Mouse (Mus musculus) B cell, adult 2 months (primary cell): ENCODE data around the gene St6galnac5.

Source experiments
- DNase-seq, 2 experiments: peaks; one replicate each; pipeline ENCODE4 v3.0.0; 2022

St6galnac5 gene

DNA sequence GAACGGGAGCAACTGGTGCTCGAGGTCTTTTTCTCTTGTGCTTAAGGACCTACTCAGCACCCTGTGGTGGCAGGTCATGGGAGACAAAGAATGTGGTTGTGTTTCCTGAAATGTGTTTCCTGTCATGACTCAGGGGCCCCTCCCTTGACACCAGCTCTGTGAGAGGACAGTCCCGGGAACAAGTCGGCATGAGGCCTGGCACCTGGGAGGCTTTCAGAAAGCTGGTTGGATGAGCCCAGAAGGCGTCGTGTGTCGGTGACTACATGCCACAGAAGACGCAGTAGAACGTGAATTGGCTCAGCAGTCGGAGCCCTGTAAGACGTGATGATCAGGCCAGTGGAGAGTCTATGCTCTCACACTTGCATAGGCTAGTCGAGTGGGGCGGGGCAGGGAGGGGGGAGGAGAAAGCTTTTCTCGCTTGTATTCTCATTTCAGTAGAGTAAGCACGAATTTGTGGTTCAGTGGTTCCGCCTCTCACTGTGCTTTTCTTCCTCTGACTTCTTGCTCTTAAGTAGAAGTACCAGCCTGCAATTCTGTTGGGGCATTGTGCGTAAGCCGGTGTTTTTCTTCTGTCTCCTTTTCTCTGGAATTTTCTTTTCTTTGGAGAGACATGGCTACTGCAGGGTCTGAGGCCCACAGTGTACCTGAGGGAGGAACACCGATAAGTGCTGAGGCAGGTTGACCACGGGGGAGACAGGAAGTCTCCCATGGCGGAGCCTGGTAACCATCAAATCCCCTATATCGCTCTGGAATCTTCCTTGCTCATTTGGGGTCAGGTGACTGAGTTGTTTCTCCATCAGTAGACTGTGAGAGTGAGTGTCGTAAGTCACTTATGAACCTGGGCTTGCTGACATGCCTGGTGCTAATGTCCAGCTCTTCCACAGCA, 69.6 kb downstream of the St6galnac5 start:
- DNase-seq, result peak; percentile 57 to 71

DNA sequence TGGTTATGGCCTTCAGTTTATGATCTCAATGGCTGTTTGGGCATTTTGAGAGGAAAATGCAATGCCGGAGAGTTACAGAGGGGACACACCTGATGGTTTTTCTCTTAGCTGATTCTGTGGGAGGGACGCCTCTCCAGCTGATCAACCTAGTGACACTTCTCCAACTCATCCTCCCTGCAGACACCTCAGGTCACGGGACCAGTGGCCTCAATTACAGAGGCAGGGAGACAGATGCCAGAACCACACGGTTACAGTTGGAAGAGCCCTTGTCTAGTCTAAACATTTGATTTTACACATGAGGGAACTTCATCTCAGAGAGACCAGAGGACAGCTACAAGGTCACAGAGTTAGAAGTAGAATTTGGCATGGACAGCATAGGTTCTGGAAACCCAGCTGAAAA, 70.5 kb downstream of the St6galnac5 start:
- DNase-seq, result peak in 1 of 2 experiments; percentile 18

DNA sequence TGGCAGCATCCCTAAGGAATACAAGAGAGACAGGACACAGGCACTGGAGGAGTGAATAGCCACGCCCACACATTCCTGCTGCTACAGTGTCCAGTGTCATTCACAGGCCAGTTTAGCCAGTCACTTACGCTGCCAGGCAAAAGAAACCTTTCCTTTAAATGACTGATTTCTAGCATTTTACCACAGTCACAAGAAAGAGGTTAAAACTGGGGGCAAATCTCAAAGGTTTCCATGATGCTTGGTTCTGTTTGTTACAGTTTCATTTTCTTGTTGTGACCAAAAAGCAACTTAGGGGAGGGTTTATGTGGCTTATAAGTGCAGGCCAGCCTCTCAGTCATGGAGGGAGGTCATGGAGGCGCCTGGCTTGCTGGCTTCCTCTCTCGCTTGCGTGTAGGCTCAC, 74.4 kb downstream of the St6galnac5 start:
- DNase-seq, result no peak

DNA sequence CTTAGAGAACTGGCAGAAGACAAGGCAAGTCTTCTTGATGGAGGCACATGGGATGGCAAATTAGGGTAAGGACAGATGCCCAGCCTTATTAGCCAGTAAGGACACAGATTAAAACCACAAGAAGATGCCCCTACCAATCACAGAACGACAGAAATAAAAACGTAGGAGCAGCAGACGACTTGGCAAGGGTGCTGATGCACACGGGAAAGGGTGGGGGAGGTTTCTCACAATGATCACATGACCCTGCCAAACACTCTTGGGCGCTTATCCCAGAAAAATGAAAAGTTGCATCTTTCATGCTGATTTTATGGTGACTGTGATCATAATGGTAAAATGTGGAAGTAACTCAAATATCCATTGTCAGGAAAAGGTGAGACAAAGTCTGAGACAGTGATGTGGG, 75.0 kb downstream of the St6galnac5 start:
- no peak for DNase-seq

DNA sequence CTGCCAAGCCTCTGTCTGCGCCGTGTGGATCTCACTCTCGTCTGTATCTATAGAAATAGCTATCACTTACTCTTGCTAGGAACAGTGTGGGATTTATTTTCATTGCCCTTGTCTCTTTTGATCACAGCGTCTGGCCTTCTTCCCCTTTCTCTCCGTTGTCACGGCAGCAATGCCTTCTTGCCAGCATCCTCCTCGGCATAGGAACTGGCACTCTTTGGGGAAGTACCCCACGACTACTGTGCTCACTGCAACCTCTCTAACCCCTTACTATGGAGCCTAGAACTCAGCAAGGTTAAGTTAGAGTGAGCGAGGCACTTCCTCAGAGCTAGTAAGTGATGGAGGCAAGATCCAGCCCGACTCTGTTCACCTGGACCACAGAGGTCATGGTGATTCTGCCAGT, 76.2 kb downstream of the St6galnac5 start:
- DNase-seq, result peak in 1 of 2 experiments; percentile 4

DNA sequence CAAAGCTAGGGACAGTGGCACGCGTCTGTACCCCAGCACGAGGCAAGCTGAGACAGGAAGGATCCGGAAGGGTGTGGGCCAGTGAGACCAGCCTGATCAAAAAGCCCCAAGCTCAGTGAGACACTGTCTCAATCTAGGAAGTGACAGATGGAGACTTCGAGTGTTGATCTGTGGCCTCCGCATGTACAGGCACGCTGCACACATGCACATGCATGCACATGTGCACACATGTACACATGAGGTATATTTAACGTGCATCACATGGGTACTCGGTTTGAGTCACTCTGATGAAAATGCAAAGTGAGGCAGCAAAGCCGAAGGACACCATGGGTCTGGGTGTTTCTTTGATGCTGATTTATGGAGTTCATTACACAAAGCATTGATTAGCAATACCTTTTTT, 77.0 kb downstream of the St6galnac5 start:
- no peak for DNase-seq

DNA sequence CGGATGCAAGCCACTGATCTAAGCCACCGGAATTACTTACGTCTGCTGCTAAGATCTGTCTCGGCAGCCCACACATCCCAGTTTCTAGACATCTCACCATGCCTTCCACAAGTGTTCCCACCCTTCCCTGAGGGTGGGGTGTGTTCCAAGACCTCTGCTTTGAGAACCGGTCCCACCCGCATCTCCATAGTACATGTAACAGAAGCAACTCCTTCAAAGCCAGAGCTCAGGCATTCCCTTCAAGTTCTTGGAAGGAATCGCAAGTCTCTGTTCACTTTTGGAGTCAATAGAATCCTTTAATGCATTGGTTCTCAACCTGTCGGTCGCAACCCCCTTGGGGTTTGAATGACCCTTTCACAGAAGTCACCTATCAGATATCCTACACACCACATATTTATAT, 83.1 kb downstream of the St6galnac5 start:
- no peak for DNase-seq

DNA sequence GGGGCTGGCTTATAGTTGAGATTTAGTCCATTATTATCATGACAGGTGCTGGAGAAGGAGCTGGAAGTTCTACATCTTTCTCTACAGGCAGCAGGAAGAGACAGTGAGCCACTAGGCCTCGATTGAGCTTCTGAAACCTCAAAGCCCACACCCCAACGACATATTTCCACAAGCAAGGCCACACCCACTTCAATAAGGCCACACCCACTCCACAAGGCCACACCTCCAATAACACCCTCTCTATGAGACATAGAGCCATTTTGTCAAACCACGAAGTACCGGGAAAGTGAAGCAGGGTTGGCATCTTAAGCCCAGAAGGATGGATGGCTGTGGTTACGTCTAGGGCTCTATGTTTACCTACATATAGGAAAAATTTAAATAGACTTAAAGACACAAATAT, 84.8 kb downstream of the St6galnac5 start:
- DNase-seq, result no peak

DNA sequence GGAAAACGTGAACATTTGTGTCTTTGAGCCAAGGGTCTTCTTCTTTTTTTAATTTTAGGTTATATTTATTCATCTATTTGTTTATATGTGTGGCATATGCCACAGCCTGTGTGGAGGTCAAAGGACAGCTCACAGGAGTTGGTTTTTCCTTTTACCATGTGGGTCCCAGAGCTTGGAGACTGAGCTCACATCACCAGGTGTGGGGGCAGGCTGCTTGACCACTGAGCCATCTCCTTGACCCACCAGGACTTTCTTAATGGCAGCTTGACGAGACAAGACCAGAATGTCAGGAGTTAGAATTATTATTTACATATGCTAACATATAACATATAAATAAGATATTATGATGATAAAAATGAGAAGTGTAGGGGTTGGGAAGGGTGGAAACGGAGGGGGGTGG, 85.9 kb downstream of the St6galnac5 start:
- no peak for DNase-seq

DNA sequence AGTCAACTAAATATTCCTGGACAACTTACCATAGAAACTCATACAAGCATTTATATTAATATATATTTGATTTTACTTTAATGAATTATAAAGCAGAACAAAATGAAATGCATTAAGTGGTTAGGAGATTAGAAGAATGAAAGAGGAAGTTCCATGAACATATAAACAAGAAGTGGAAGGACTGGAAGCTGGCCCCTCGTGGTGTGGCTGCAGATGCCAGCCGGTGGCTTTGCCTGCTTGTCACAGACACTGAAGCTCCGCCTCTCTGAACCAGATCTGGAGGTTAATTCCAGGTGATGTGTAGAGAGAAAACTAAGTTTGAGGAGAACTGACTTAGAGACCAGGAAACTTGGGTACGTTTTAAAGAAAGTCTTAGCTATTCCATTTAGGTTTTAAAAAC, 87.1 kb downstream of the St6galnac5 start:
- peak; percentile 10 to 24 for DNase-seq

DNA sequence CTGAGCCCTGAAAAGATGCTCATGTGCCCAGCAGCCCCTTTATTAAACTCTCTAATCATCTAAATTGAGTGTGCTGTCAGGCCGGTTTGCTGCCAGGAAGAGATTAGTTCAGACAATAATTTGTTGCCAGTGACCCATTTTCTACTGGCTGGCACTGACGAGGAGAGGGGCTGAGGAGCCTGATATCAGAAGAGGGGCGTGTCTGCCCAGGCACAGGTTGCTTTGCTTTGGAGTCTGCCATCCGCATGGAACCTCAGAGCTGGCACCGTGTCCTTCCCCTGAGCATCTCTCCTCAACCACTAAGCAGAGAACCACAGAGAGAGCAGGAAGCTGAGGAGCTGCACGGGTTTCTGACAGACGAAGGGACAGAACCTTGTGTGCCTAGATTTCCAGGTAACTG, 93.9 kb downstream of the St6galnac5 start:
- no peak for DNase-seq

DNA sequence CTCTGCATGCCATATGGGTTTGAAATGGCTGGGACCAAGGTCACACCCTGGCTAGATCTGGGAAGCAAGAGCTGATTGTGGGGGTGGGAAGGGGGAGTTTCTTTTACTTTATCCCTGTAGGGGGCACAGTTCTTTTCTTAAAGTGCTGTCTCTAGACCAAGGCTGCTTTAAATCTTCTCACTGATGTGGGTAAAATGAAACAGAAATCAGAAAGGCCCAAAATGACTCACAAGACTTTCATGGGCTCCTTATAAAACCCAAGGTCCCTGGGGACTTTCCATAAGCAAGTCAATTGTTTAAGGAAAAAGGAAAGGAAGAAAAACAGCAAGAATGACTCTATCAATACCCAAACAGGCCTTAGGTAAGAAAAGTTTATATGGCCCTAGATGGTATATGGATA, 95.3 kb downstream of the St6galnac5 start:
- no peak for DNase-seq

DNA sequence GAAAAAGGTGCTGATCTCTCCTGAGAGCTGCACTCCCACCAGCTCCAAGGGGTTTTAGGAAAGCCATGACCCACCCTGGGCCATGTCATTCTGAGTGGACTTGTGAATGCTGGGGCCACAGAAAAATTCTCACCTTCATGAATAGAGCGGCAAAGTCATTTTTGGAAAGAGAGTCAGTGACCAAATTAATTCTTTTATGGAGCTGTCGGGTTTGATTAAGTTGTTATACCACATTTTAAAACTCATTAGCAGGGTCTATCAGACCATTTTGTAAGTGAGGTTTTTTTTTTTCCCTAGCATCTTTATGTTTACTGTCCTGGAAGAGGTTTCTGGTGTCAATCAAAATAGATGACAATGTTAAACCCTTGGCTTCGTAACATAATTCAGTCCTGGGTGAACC, 98.5 kb downstream of the St6galnac5 start:
- DNase-seq, result no peak

DNA sequence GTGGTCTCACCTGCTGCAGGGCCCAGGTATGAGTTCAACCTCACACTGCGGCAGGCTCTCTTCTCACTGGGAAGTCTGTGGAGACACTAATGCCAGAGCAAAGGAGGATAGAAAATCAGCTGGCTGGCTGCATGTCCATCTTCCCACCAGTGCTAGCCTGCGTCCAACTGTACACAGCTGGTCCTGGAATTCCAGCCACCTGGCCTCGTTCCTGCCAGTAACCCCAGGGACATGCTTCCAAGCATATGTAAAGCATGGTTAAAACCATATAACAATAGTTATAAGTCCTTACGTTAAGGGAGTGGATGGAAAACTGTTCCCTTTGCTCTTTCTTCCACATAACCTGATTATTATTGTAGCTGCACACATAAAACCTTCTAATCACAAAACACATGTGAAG, 100.3 kb downstream of the St6galnac5 start:
- no peak for DNase-seq

DNA sequence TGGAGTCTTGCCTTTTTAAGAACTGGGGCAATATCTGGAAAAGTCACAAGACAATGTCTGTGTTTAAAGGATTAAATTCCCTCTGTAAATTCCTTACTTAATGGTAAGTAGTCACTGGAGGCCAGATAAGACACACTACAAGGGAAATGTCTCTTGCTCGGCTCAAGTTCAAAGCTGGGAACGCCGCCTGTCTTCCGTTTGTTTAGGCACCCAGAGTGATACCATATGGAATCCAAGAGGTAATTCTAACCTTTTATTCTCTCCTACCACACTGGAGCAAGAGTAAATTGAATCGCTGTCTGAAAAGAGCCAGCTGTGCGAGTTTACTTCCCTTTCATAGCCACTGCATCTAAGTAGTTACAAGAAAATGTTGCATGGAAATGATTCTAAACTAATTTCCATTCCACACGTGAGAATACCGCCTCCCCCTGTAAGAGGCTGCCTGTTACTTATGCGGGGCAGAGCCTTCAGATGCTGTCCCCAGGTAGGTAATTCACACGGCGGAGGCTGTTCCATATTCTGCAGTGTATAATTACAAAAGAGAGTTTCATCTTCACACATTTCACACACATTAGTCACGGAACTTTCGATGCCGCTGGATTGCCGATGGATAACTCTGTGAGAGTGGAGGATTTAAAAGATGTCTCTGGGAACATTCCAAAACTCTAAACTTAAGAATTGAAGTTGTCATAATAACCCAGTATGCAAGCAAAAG, 101.8 kb downstream of the St6galnac5 start:
- no peak for DNase-seq

DNA sequence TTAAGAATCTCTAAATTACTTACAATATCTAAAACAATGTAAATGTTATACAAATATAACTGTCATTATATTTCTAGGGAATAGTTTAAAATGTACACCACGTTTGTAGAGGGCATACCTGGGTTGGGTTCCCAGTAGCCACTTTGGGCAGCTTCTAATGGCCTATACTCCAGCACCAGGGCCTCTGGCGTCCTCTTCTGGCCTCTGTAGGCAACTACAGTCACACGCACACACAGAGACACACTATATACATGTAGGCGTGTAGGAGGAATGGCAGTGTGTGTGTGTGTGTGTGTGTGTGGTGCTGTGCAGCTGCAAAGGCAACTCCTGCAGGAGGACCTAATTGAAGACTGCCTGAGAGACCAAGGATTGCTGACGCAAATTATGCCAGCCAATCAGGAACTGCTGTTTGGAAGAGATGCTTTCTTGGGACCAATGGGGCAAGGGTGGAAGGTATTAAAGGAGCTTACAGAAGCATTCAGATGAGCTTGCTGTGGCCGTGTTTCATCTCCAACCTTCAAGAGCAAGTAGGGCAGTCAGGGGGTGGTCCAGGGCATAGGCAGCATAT, 106.2 kb downstream of the St6galnac5 start:
- no peak for DNase-seq

DNA sequence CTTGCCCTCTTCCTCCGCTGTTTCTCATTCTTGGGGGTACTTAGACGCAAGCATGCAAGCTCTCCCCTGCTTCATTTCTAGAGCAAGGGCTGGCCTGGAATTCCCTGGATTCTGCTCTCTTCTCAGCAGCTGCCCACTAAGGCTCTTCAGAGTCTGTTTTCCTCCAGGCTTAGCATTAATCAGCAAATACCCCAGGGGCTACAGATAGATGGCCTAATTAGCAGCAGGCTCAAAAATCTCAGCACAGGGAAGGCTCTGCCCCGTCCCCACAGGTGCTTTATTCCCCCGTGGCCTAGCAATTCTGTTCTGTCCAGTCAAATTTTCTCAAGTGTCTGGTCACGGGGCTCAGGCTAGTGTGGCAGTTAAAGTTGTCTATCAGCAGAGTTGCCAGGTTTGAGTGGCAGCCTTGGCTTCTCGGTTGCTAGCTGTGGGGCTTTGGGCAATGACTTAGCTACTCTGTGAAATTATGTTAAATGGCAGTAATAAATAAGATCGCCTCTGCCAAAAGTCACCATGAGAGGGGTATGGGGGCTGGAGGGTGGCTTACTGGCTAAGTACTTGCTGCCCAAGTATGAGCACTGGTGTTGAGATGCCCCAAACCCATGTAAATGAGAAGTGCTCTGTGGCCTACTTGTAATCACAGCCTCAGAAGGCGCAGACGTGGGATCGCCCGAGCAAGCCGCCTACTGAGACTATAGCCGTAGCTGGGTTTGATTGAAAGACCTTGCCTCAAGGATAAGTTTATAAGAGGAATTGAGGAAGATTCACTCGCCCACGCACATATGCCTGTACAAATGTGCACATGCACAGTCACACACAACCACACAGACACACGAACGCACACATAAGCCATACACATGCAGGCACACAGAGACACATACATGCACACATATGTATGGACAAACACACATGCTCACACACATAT, 107.4 kb downstream of the St6galnac5 start:
- DNase-seq, result no peak

DNA sequence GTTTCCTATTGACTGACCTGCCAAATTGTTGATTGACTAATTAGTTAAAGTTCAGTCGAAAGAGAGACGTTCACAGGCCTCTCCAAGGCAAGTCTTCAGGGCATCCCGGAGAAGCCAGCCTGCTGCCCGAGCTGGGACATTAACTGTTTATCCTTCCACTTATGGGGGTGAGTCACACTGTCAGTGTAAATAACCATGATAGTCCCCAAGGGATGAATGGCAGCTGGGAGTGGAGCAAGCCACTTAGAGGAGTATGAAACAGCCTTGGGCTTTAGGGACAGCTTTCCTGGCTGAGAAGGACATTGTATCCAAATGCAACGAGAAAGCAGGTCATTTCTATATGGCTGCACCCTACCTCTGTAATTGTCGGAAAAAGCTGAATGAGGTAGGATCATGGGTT, 109.5 kb downstream of the St6galnac5 start:
- DNase-seq, result no peak

DNA sequence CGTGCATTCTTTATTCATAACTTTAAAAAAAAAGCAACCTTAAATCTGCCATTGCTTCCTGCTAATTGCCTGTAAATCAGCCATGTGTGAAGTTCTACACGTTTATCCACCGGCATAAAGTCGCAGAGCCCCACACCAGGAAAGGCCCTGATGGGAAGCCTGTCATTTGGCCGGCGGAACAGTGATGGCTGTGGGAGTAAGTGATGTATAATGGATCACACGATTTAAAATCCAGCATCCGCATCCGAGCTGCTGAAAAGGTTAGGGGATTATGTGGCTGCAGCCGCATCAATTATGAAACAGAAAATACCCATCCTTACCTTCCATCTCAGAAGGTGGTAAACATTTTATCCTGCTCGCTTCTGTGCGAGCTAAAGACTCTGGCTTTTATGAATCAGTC, 110.0 kb downstream of the St6galnac5 start:
- DNase-seq, result no peak

DNA sequence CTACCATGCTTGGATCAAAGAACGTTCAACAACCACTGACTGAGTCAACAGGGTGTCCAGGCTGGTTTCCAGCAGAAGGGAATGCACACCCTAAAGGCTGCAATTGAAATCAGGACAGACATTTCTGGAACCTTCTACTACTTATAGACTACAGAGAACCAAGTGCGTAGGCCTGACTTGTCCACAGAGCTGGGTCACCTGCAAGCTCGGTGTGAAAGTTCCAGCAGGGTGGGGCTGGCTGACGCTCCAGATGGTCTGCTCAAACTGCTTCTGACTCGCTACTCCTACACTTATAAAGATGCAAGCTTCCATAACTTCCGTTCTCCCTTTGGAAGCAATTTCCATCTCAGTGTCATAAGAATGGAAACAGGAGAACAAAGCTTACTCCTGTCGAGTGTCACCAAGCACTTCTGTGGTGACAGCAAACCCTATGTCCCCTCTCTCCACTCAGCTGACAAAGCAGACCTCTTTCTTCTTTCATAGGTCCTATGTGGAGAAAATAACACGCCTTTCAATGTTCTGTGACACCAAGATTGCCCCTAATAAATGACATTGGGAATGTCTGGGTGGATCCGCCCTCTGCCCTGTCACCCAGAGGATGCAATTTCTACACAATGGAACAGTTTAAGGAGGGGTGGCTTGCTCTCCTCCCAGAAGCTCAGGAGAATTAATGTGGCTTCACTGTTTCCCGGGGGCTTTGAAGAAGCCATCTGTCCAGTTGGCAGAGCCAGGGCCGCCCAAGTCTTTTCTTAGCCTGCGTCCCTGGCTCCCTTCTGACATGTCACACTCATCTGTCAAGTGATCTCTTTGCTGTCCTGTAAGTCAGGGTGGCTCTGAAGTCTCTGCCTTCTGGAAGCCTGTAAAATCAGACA, 114.2 kb downstream of the St6galnac5 start:
- no peak for DNase-seq

DNA sequence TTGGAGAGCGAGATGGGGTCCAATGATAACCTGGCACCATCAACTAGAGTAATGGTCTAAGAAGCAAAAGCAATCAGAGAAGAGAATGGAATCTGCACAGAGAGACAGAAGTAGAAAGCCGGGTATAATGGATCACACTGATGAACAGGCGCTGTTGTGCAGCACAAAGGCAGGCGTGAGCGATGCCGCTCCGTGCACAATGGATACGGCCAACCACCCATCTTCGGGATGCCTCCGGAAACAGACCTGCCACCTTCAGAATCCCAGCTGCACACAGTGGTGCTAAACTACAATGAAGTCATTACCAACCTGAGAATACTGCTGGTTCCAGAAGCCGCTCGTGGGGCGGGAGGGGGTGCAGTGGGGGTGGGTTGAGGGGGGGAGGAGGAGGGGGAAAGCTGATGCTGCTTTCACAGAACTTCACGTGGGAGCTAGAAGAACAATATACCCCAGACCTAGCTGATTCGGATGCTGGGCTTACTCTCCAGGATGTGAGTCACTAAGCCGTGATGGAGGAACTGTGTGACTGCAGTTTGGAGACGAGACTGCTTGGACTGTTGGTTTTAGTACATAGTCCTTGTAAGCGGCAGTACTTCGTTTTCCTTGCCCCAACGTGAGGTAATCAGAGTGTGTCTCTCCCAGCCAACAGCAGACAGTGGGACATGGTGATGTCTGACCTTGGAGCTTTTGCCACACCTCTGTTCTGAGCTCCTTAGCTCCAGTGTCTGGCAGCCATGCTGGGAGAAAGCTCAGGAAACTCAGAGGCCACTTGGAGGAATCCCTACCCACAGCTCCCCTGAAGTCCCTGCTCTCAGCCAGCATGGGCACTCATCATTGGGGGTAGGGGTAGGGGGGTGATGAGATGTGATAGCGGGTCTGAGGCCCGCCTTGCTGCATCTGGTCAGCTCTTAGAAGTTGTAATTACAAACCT, 115.7 kb downstream of the St6galnac5 start:
- DNase-seq, result no peak
